Mouse (Mus musculus): ENCODE measurements at regions not wholly inside any gene's neighbourhood (a gene's known extent, or its start where the extent isn't known, plus 50 kb on each side); places are given as distances from the start of the nearest gene placed in this dataset.
"Not testable (repeated sequence)": the region's sequence is repeated elsewhere in the genome, so short reads cannot be mapped to it uniquely, and the experiment has no call there.

- DNase-seq (ENCODE audit: low spot score in 2 of 2), result no peak
These were observed 406.3 kb downstream of the Trib2 start for GRCm38 (mm10) chr12:15410419-15410818.

GRCm38 (mm10) chr12:15407577-15407976 lies 409.1 kb downstream of the Trib2 start:
- not testable (repeated sequence) for DNase-seq (ENCODE audit: low spot score in 2 of 2)

GRCm38 (mm10) chr12:15392641-15393040 lies 424.1 kb downstream of the Trib2 start:
- DNase-seq (ENCODE audit: low spot score in 2 of 2), result no peak

GRCm38 (mm10) chr12:15388574-15388973 lies 428.1 kb downstream of the Trib2 start:
- no peak for DNase-seq (ENCODE audit: low spot score in 2 of 2)

GRCm38 (mm10) chr12:15357808-15358207 lies 458.9 kb downstream of the Trib2 start:
- no peak for DNase-seq (ENCODE audit: low spot score in 2 of 2)

GRCm38 (mm10) chr12:15320697-15321449 lies 495.8 kb downstream of the Trib2 start:
- DNase-seq (ENCODE audit: low spot score in 2 of 2), result no peak

- DNase-seq (ENCODE audit: low spot score in 2 of 2), result no peak
These were observed 497.1 kb downstream of the Trib2 start for GRCm38 (mm10) chr12:15319647-15320046.

- DNase-seq (ENCODE audit: low spot score in 2 of 2), result no peak
These were observed 521.8 kb downstream of the Trib2 start for GRCm38 (mm10) chr12:15294898-15295297.

- no peak for DNase-seq (ENCODE audit: low spot score in 2 of 2)
These were observed 554.6 kb downstream of the Trib2 start for GRCm38 (mm10) chr12:15262165-15262564.

- DNase-seq (ENCODE audit: low spot score in 2 of 2), result no peak
These were observed 555.1 kb downstream of the Trib2 start for GRCm38 (mm10) chr12:15261604-15262003.

GRCm38 (mm10) chr12:15260907-15261415 lies 555.8 kb downstream of the Trib2 start:
- DNase-seq (ENCODE audit: low spot score in 2 of 2), result peak in 1 of 2 experiments; percentile 8

GRCm38 (mm10) chr12:15244966-15245365 lies 571.8 kb downstream of the Trib2 start:
- DNase-seq (ENCODE audit: low spot score in 2 of 2), result no peak

- peak in 1 of 2 experiments; percentile 8 for DNase-seq (ENCODE audit: low spot score in 2 of 2)
These were observed 594.1 kb downstream of the Trib2 start for GRCm38 (mm10) chr12:15222497-15223170.

- DNase-seq (ENCODE audit: low spot score in 2 of 2), result peak in 1 of 2 experiments; percentile 1
These were observed 598.2 kb downstream of the Trib2 start for GRCm38 (mm10) chr12:15218504-15218903.

GRCm38 (mm10) chr12:15216180-15216579 lies 600.5 kb downstream of the Trib2 start:
- no peak for DNase-seq (ENCODE audit: low spot score in 2 of 2)

- DNase-seq (ENCODE audit: low spot score in 2 of 2), result no peak
These were observed 642.2 kb downstream of the Trib2 start for GRCm38 (mm10) chr12:15174411-15175041.

- no peak for DNase-seq (ENCODE audit: low spot score in 2 of 2)
These were observed 654.1 kb downstream of the Trib2 start for GRCm38 (mm10) chr12:15162605-15163004.

GRCm38 (mm10) chr12:15161864-15162263 lies 654.9 kb downstream of the Trib2 start:
- no peak for DNase-seq (ENCODE audit: low spot score in 2 of 2)

- no peak for DNase-seq (ENCODE audit: low spot score in 2 of 2)
These were observed 656.2 kb downstream of the Trib2 start for GRCm38 (mm10) chr12:15160478-15160998.

GRCm38 (mm10) chr12:15146398-15146797 lies 670.3 kb downstream of the Trib2 start:
- DNase-seq (ENCODE audit: low spot score in 2 of 2), result no peak

GRCm38 (mm10) chr12:15137039-15137438 lies 679.7 kb downstream of the Trib2 start:
- DNase-seq (ENCODE audit: low spot score in 2 of 2), result no peak

GRCm38 (mm10) chr12:15124179-15124578 lies 692.5 kb downstream of the Trib2 start:
- DNase-seq (ENCODE audit: low spot score in 2 of 2), result peak in 1 of 2 experiments; percentile 2

All from cerebellum, postnatal 4 days (tissue).